Mouse (Mus musculus) retina, postnatal 1 day (tissue): ENCODE data around the gene G430095P16Rik.

Experiments used
- DNase-seq: peaks from one replicate; pipeline ENCODE4 v3.0.0-alpha.2; 2012

G430095P16Rik gene

DNA sequence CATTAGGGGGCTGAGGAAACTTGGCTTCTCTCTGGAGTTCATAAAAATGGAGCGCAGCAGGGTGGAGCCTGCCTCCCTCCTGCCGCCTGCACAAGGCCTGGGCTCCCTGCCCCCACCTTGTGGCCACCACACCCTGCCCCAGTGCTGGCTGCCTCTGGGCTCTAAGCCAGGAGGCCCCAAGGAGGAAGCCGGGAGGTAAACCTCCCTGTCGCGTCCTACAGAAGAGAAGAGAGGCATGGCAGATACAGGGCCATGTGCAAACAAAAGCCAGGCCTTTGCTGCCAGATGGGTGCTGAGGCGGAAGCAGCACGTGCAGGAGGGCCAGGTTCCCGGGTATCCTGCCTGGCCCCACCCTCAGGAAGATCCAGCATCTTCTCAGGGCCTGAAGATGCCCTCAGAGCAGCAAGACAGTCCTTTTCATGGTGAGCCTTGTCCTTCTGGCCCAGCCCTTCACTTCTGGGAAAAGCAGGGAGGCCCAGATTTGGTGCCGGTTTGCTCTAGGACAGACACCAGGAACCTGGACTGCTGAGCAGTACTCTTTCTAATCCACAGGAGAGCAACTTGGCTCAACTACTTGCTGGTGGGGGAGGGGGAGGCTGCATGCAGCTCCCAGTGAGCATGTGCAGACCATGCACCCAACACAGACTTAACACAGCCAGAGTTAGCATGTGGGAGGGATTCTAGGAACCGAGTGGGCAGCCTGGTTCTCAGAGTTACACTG is at the start of gene G430095P16Rik:
Gene G430095P16Rik (plus strand): TSS at position 158 of the 721 bp plus-strand sequence.
- peak; percentile 78 for DNase-seq

- DNase-seq, result no peak
Measured at GRCm38 (mm10) chr8:84677305-84677704, 45.5 kb upstream of the G430095P16Rik start.

GRCm38 (mm10) chr8:84681476-84681875 is 41.3 kb upstream of the G430095P16Rik start:
- DNase-seq, result no peak

- DNase-seq, result no peak
Measured at GRCm38 (mm10) chr8:84682257-84682656, 40.5 kb upstream of the G430095P16Rik start.

DNA sequence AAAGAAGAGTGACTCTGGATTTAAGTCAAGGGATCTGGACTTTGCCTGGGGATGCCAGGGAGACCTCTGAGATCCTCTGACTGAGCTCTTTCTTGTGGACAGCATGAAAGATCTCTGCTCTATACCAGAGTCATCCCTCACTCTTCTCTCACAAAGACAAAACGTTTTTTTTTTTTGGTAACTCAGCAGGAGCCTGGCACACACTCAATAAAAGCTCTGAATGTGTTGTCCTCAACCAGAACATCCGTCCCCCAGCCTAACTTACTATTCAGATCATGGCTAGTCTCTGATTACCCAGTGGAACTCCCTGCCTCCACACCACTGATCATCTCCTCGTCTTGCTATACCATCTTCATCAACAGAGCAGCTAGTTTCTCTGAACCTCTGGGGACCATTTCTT is 38.3 kb upstream of the G430095P16Rik start:
- DNase-seq, result no peak

DNA sequence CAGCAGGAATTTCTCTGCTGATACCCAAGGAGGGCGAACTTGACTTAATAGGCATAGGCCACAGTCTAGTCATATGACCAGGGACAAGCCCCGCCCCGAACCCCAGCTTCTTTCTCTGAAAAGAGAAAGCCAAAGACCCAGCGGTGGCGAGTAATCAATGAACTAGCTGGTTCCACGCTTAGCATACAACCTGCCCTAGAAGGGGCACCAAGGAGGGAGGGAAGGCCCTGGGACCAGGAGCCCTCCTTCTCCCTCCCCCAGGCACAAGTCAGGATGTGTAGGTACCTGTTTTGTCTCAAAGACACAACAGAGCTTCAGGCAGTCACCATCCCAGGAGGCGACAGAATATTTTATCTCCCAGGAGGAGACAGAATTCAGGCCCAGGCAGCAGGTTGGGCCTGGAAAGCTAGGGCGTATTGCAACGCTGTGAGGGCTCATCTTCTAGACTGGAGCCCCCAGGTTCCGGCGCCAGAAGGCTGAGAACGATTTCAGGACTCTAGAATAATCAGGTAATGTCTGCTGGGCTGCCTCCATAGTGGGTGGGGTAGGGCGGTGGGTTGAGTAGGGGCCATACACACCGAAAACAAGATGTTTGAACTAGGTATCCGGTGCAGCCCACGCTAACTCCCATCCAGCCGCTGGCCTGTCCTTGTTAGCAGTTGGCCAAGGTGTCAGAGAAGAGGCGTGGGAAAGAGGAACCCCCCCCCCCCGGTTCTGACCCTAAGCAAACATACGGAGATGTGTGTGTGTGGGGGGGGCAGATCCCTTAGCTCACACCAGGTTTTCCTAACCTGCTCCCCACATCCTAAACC is 36.4 kb upstream of the G430095P16Rik start, which contains the start of gene Trmt1:
Gene Trmt1 (plus strand): TSS at position 117 of the 812 bp plus-strand sequence.
- no peak for DNase-seq

DNA sequence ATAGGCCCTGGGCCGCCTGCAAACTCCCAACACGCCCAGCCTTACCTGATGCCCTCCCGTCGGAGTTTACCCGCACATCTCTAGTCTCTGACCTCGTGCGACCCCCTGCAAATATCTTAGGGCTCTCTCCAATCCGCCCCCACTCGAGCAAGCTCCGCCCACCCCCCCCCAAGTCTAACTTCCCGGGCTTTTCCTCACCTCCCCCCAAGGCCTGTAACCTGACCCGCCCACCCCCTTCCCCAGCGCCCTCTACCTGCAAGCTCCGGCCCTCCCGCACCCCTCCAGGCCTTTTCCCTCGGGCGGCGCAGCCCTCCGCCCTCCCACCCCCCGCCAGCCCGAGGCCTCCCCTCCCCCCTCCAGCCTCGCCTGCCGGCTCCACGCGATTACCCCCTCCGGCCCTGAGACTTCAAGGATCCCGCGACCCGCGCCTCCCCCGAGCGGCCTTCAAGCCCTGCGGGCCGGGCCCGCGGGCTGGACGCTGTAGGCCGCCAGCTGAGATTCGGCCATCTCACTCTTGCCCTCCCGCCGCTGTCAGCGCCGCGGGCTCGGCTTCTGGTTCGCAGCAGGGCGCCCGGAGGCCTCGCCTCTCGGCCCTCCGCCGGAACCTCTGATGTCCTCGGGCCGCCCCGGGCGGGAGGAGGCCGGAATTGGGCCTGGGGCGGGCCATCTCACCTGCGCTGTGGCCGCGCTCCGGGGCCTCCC is 35.7 kb upstream of the G430095P16Rik start:
- DNase-seq, result peak; percentile 69

GRCm38 (mm10) chr8:84687705-84688100 is 35.1 kb upstream of the G430095P16Rik start, which contains the start of gene Nacc1:
Gene Nacc1, minus strand, starts transcription at chr8:84687862.
- DNase-seq, result peak; percentile 93

- peak; percentile 97 for DNase-seq
Measured at GRCm38 (mm10) chr8:84689091-84689915, 33.5 kb upstream of the G430095P16Rik start.

DNA sequence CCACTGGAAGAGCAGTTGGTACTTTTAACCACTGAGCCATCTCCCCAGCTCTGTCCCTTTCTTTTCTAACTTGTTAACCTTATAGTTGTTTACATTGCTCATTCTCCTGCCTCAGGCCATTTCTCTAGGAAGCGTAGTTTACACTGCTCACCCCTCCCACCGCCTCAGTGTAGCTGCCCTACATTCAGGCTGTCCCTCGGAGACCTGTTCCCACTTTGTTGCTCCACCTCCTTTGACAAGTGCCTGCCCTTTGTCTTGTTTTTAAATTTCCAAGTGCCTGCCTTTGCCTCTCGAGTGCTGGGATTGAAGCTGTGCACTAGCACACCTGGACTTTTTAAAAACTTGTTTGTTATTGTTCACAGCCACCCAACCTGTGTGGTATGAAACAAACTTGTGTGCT is 29.5 kb upstream of the G430095P16Rik start:
- no peak for DNase-seq

GRCm38 (mm10) chr8:84695140-84695539 is 27.7 kb upstream of the G430095P16Rik start:
- no peak for DNase-seq

DNA sequence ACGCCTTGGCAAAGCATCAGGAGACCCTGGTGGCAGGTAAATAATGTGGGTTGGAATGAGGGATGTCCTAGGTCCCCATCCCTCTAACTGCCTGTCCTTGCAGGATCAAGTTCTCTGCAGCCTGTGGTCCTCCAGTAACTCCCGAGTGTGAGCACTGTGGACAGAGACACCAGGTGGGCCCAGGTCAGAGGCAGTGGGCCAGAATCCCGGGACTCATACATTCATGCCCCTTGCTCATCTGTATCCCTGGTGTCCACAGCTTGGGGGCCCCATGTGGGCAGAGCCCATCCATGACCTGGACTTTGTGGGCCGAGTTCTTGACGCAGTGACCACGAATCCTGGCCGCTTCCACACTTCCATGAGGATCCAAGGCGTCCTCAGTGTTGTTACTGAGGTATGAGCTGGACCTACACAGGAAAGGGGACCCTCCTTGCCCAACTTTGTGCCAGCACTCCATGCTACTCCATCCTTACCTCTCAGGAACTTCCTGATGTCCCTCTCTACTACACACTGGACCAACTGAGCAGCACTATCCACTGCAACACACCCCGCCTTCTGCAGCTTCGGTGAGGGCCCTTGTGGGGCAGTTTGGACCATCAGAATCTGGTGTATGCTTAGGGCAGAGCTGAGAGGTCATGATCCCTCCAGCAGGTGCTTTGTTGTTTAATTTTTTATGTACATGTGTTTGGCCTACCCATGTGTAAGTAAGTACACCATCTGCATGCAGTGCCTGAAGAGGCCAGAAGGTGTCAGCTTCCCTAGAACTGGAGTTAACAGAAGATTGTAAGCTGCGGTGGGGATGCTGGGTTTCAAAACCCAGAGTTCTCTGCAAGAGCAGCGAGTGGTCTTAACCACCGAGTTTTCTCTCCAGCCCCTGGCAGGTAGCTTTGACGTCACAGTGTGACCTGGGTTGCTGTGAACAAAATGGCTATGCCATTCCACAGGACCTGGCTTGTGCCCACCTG is 25.4 kb upstream of the G430095P16Rik start:
- DNase-seq, result peak; percentile 75

GRCm38 (mm10) chr8:84698288-84698687 is 24.5 kb upstream of the G430095P16Rik start:
- DNase-seq, result no peak

GRCm38 (mm10) chr8:84698929-84699401 is 23.8 kb upstream of the G430095P16Rik start:
- no peak for DNase-seq

- DNase-seq, result peak; percentile 59
Measured at GRCm38 (mm10) chr8:84699861-84700322, 22.9 kb upstream of the G430095P16Rik start.

DNA sequence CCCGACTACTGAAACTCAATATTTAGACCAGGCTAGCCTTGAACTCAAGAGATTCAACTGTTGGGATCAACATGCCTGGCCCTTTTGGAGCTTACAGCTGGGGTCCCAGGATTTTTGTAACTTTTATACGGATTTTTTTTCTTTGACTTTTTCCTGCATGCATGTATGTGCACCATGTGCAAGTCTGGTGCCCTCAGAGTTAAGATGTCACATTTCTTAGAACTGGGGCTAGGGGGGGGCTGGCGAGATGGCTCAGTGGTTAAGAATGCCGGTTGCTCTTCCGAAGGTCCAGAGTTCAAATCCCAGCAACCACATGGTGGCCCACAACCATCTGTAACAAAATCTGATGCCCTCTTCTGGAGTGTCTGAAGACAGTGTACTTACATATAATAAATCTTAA is 22.3 kb upstream of the G430095P16Rik start:
- no peak for DNase-seq

GRCm38 (mm10) chr8:84700941-84701911 is 21.6 kb upstream of the G430095P16Rik start, which contains the start of gene Lyl1:
Gene Lyl1, plus strand, starts transcription at chr8:84701457.
- DNase-seq, result no peak

DNA sequence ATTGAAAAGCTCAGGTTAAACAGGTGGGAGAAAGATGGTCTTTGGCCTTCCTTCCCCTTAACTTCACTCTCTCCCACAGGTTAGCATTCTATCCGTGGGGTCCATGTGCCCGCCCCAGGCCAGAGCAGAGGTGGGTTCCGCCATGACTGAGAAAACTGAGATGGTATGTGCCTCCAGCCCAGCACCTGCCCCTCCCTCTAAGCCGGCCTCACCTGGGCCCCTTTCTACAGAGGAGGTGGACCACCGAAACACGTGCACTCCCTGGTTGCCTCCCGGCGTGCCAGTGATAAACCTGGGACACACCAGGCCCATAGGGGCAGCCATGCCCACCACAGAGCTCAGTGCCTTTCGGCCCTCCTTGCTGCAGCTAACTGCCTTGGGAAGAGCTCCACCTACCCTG is 20.2 kb upstream of the G430095P16Rik start:
- no peak for DNase-seq

DNA sequence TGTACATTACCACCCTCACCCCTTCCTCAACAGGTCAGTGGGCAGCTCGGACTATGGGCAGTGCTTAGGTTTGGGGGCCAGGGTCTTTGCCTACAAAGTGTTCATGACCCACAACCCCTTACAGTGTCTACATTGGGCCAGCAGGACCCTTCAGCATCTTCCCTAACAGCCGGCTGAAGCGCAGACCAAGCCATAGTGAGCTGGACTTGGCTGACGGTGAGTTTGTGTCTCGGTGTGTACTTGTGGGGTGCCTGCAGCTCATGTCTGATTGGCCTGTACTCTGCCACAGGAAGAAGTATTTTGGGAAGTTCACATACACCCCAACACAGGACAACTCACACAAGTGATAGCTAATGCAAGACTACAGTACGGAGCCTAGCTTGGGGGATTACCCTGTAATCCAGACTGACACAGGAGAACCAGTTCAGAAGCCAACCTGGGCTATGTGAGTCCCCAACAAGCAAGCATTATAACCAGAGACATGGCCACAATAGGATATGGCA is 19.8 kb upstream of the G430095P16Rik start:
- no peak for DNase-seq
